Mouse (Mus musculus) C2C12 (cell line): ENCODE measurements around the gene Dync1i1. TPM values are rescaled to one million over a fixed set of nuclear protein-coding genes. Genes with fewer than 3 reads are reported as not detected.

Experiments
- H3K27me3 ChIP-seq: one replicate; pipeline ENCODE4 v1.6.1; 2011; ENCODE audit not compliant: control insufficient read depth, insufficient read depth, insufficient read length
- H3K36me3 ChIP-seq: one replicate; pipeline ENCODE4 v1.6.1; 2011; ENCODE audit not compliant: control insufficient read depth, insufficient read depth
- H3K4me3 ChIP-seq: one replicate; pipeline ENCODE4 v1.5.1; 2011; ENCODE audit warnings: mild to moderate bottlenecking, control low read depth; ENCODE audit not compliant: poor library complexity, insufficient read depth, severe bottlenecking
- H3K79me2 ChIP-seq: one replicate; pipeline ENCODE4 v1.6.1; 2011; ENCODE audit not compliant: control insufficient read depth, insufficient read depth
- H3K79me3 ChIP-seq: one replicate; pipeline ENCODE4 v1.6.1; 2011; ENCODE audit warnings: low read depth, control low read depth
- H3ac ChIP-seq: one replicate; pipeline ENCODE3; 2011; ENCODE audit warnings: low read depth; ENCODE audit not compliant: control insufficient read depth, insufficient read length
- CEBPB ChIP-seq: IDR thresholded peaks from one replicate; pipeline ENCODE4 v1.6.1; 2011; ENCODE audit warnings: low read depth, mild to moderate bottlenecking, control low read depth, moderate library complexity
- CTCF ChIP-seq: IDR thresholded peaks from one replicate; pipeline ENCODE4 v1.5.1; 2011; ENCODE audit not compliant: control insufficient read depth, insufficient read depth, insufficient read length
- FOSL1 ChIP-seq: IDR thresholded peaks from one replicate; pipeline ENCODE4 v1.8.0; 2011; ENCODE audit warnings: mild to moderate bottlenecking, low read length; ENCODE audit not compliant: poor library complexity, insufficient read depth, severe bottlenecking
- MAX ChIP-seq: IDR thresholded peaks from one replicate; pipeline ENCODE4 v1.6.1; 2011; ENCODE audit warnings: mild to moderate bottlenecking, control low read depth
- MYOD1 ChIP-seq: IDR thresholded peaks from one replicate; pipeline ENCODE4 v1.6.1; 2011; ENCODE audit warnings: low read depth; ENCODE audit not compliant: control insufficient read depth, insufficient read length
- MYOG ChIP-seq: IDR thresholded peaks from one replicate; pipeline ENCODE4 v1.6.1; 2011; ENCODE audit not compliant: control insufficient read depth, insufficient read length; ENCODE audit errors: extremely low read depth
- USF1 ChIP-seq: IDR thresholded peaks from one replicate; pipeline ENCODE4 v1.6.1; 2011; ENCODE audit warnings: low read depth, mild to moderate bottlenecking, control low read depth, moderate library complexity
- polyA plus RNA-seq: library from polyadenylated mRNA; unstranded; fragments of >200 nt; fragmentation: generic; extraction: Trizol; gene quantifications from one replicate; pipeline ENCODE4 v1.2.1, GENCODE M21; 2012; ENCODE audit warnings: missing spikeins

The Dync1i1 gene
- polyA plus RNA-seq, 1 experiment = 0.26 TPM

GRCm38 (mm10) chr6:6046729-6047424 is 321.4 kb downstream of the Dync1i1 start:
- TF ChIP-seq CTCF = no peak
- TF ChIP-seq FOSL1 = no peak
- TF ChIP-seq MYOD1 = no peak
- no peak for TF ChIP-seq MAX
- no peaks in the 10 kb centered on the region for H3K79me3 ChIP-seq
- H3K36me3 ChIP-seq = no peaks in the 10 kb centered on the region
- peaks cover 3% of the 10 kb centered on the region for H3K27me3 ChIP-seq
- no peak overlapping the region for H3K4me3 ChIP-seq
- H3K79me2 ChIP-seq = no peaks in the 10 kb centered on the region
- no peak overlapping the region for H3ac ChIP-seq

GRCm38 (mm10) chr6:6052696-6053095 is 327.3 kb downstream of the Dync1i1 start:
- no peak overlapping the region for H3K4me3 ChIP-seq
- no peaks in the 10 kb centered on the region for H3K36me3 ChIP-seq
- no peaks in the 10 kb centered on the region for H3K27me3 ChIP-seq
- H3ac ChIP-seq = no peak overlapping the region
- H3K79me3 ChIP-seq = no peaks in the 10 kb centered on the region
- H3K79me2 ChIP-seq = no peaks in the 10 kb centered on the region
- TF ChIP-seq FOSL1 (no peak), MYOD1 (no peak), MAX (no peak), USF1 (no peak), MYOG (no peak), CTCF (no peak), CEBPB (no peak)

- H3K36me3 ChIP-seq = no peaks in the 10 kb centered on the region
These were observed 328.5 kb downstream of the Dync1i1 start for GRCm38 (mm10) chr6:6053946-6054345.

GRCm38 (mm10) chr6:6058548-6058947 is 333.1 kb downstream of the Dync1i1 start:
- H3K4me3 ChIP-seq = no peak overlapping the region
- H3ac ChIP-seq = no peak overlapping the region
- no peaks in the 10 kb centered on the region for H3K79me2 ChIP-seq
- no peaks in the 10 kb centered on the region for H3K36me3 ChIP-seq
- no peak for TF ChIP-seq CTCF
- H3K27me3 ChIP-seq = no peaks in the 10 kb centered on the region
- H3K79me3 ChIP-seq = no peaks in the 10 kb centered on the region

More at GRCm38 (mm10) chr6:6053946-6054345, 328.5 kb downstream of the Dync1i1 start:
- Histone ChIP-seq H3K79me2 (no peaks in the 10 kb centered on the region), H3K79me3 (no peaks in the 10 kb centered on the region), H3ac (no peak overlapping the region), H3K27me3 (no peaks in the 10 kb centered on the region), H3K4me3 (no peak overlapping the region)
- TF ChIP-seq FOSL1 (no peak), MYOG (no peak)

GRCm38 (mm10) chr6:6067201-6067600 is 341.8 kb downstream of the Dync1i1 start:
- H3ac ChIP-seq = no peak overlapping the region
- H3K79me3 ChIP-seq = no peaks in the 10 kb centered on the region
- no peaks in the 10 kb centered on the region for H3K36me3 ChIP-seq
- no peaks in the 10 kb centered on the region for H3K79me2 ChIP-seq
- H3K4me3 ChIP-seq = no peak overlapping the region
- TF ChIP-seq MAX = no peak
- TF ChIP-seq CTCF = no peak
- no peak for TF ChIP-seq FOSL1
- TF ChIP-seq CEBPB = no peak
- TF ChIP-seq MYOD1 = no peak
- no peak for TF ChIP-seq USF1
- TF ChIP-seq MYOG = no peak
- H3K27me3 ChIP-seq = no peaks in the 10 kb centered on the region

- TF ChIP-seq CEBPB (no peak), MAX (no peak), MYOG (no peak), FOSL1 (no peak), CTCF (no peak), MYOD1 (no peak), USF1 (no peak)
- Histone ChIP-seq H3K27me3 (no peaks in the 10 kb centered on the region), H3K79me2 (no peaks in the 10 kb centered on the region), H3K4me3 (no peak overlapping the region), H3K36me3 (no peaks in the 10 kb centered on the region), H3K79me3 (no peaks in the 10 kb centered on the region), H3ac (no peak overlapping the region)
These were observed 344.6 kb downstream of the Dync1i1 start for GRCm38 (mm10) chr6:6070015-6070414.
